Mouse (Mus musculus): Measurements from ENCODE around the gene 7530416G11Rik. TPM values are rescaled to one million over a fixed set of nuclear protein-coding genes. Genes with fewer than 3 reads are reported as not detected.

The 7530416G11Rik gene
- polyA plus RNA-seq, 1 experiment, result 0.11 TPM

GRCm38 (mm10) chr15:85480630-85481029 lies 22.4 kb downstream of the 7530416G11Rik start:
- no peaks in the 10 kb centered on the region for H3K4me1 ChIP-seq (ENCODE audit: control insufficient read depth, insufficient read depth, low read length)
- no peak overlapping the region for H3K4me3 ChIP-seq (ENCODE audit: control insufficient read depth, low read depth, low read length)
- no peaks in the 10 kb centered on the region for H3K36me3 ChIP-seq (ENCODE audit: control insufficient read depth, insufficient read depth, low read length)
- TF ChIP-seq CTCF (IDR thresholded peaks at IDR 0.05; ENCODE audit: control insufficient read depth, insufficient read depth, insufficient replicate concordance, low read depth, low read length) (peak; percentile 11; the same call in 1 of the 2 replicates), POLR2A (IDR thresholded peaks at IDR 0.05; ENCODE audit: control insufficient read depth, low read depth, low read length) (no peak)
- no peak overlapping the region for H3K27ac ChIP-seq (ENCODE audit: control insufficient read depth, insufficient read depth, low read depth, low read length)
- no peaks in the 10 kb centered on the region for H3K27me3 ChIP-seq (ENCODE audit: control insufficient read depth, insufficient read depth, low read length)

DNA sequence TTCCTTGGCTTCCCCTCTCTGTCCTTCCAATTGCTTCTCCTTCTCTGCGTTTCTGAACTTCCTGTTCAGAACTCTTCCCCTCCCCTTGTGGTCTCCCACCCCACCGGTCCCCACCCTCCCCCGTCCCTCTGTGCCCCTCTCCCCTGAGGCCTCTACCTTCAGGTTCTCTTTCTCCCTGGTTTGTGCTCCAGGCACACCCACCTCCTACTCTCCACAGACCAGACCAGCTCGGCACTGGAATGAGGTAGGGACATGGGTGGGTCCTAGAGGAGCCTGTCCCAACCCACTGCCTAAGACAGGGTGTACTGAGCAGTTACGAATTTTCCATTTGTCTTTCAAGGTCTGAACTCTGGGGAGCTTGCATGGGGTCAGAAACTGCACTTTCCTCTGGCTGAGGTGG lies 23.1 kb downstream of the 7530416G11Rik start:
- H3K4me3 ChIP-seq (ENCODE audit: control insufficient read depth, low read depth, low read length), result no peak overlapping the region
- no peaks in the 10 kb centered on the region for H3K4me1 ChIP-seq (ENCODE audit: control insufficient read depth, insufficient read depth, low read length)
- no peak overlapping the region for H3K27ac ChIP-seq (ENCODE audit: control insufficient read depth, insufficient read depth, low read depth, low read length)
- no peak for TF ChIP-seq POLR2A (IDR thresholded peaks at IDR 0.05; ENCODE audit: control insufficient read depth, low read depth, low read length)
- no peak for TF ChIP-seq CTCF (IDR thresholded peaks at IDR 0.05; ENCODE audit: control insufficient read depth, insufficient read depth, insufficient replicate concordance, low read depth, low read length)
- H3K36me3 ChIP-seq (ENCODE audit: control insufficient read depth, insufficient read depth, low read length), result no peaks in the 10 kb centered on the region
- H3K27me3 ChIP-seq (ENCODE audit: control insufficient read depth, insufficient read depth, low read length), result no peaks in the 10 kb centered on the region

DNA sequence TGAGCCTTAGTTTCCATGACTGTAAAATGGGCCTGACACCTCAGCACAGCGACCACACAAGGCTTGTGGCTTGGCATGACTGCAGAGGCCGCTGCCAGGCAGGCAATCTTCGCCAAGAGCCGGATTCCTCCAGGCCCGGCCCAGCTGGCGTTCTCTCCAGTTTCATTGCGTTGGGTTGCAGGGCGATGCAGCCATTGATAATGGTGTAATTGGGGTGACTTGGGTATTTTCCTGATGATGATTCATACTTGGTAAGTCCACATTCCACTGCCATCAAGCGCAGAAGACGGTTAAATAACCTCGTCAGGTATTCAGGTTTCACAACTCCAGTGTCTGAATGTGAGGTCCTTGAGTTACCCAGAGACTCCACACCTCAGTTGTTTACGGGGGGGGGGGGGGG lies 23.7 kb downstream of the 7530416G11Rik start:
- Histone ChIP-seq H3K27ac (ENCODE audit: control insufficient read depth, insufficient read depth, low read depth, low read length) (no peak overlapping the region), H3K36me3 (ENCODE audit: control insufficient read depth, insufficient read depth, low read length) (no peaks in the 10 kb centered on the region), H3K27me3 (ENCODE audit: control insufficient read depth, insufficient read depth, low read length) (no peaks in the 10 kb centered on the region), H3K4me3 (ENCODE audit: control insufficient read depth, low read depth, low read length) (no peak overlapping the region), H3K4me1 (ENCODE audit: control insufficient read depth, insufficient read depth, low read length) (no peaks in the 10 kb centered on the region)
- TF ChIP-seq POLR2A (IDR thresholded peaks at IDR 0.05; ENCODE audit: control insufficient read depth, low read depth, low read length) (no peak), CTCF (IDR thresholded peaks at IDR 0.05; ENCODE audit: control insufficient read depth, insufficient read depth, insufficient replicate concordance, low read depth, low read length) (no peak)

DNA sequence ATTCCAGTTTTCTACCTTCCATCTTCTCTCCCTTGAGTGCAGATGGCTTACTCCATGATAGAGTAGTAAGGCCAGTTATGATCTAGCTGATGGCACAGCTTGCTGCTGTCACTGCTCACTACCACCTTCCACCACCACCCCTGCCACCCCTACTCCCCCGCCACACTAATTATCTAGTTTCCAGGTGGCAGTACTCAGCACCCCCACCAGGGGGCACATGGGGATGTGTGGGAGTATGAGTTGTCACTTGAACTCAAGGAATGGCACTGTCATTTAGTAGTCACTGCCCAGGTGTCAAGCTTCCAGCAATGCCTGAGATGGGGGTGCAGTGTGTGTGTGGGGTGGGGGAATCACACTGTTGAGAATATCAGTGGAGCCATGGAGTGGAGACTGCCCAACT lies 25.4 kb downstream of the 7530416G11Rik start:
- H3K4me3 ChIP-seq (ENCODE audit: control insufficient read depth, low read depth, low read length), result no peak overlapping the region
- TF ChIP-seq POLR2A (IDR thresholded peaks at IDR 0.05; ENCODE audit: control insufficient read depth, low read depth, low read length) (no peak), CTCF (IDR thresholded peaks at IDR 0.05; ENCODE audit: control insufficient read depth, insufficient read depth, insufficient replicate concordance, low read depth, low read length) (peak; percentile 59; the same call in 1 of the 2 replicates)
- no peaks in the 10 kb centered on the region for H3K27me3 ChIP-seq (ENCODE audit: control insufficient read depth, insufficient read depth, low read length)
- H3K36me3 ChIP-seq (ENCODE audit: control insufficient read depth, insufficient read depth, low read length), result no peaks in the 10 kb centered on the region
- no peaks in the 10 kb centered on the region for H3K4me1 ChIP-seq (ENCODE audit: control insufficient read depth, insufficient read depth, low read length)
- no peak overlapping the region for H3K27ac ChIP-seq (ENCODE audit: control insufficient read depth, insufficient read depth, low read depth, low read length)

DNA sequence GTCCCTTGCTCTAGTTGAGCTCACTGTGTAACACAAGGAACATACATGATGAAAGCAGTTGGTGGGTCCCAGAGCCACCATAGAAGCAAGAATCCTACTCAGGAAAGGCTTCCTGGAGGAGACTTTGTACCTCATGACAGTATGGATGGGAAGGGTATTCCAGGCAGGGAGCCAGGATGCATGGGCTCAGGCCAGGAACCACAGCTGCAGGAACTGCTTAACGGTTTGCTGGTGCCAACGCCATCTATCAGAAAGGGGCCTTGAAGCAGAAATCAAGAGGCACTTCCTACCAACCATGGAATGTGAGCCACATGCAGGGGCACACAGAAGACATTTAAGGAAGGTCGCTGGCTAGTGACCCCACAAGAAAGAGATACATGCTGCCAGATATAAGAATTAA lies 28.3 kb downstream of the 7530416G11Rik start:
- Histone ChIP-seq H3K27me3 (ENCODE audit: control insufficient read depth, insufficient read depth, low read length) (no peaks in the 10 kb centered on the region), H3K27ac (ENCODE audit: control insufficient read depth, insufficient read depth, low read depth, low read length) (no peak overlapping the region), H3K4me1 (ENCODE audit: control insufficient read depth, insufficient read depth, low read length) (no peaks in the 10 kb centered on the region), H3K4me3 (ENCODE audit: control insufficient read depth, low read depth, low read length) (no peak overlapping the region), H3K36me3 (ENCODE audit: control insufficient read depth, insufficient read depth, low read length) (no peaks in the 10 kb centered on the region)
- TF ChIP-seq POLR2A (IDR thresholded peaks at IDR 0.05; ENCODE audit: control insufficient read depth, low read depth, low read length), result no peak
- TF ChIP-seq CTCF (IDR thresholded peaks at IDR 0.05; ENCODE audit: control insufficient read depth, insufficient read depth, insufficient replicate concordance, low read depth, low read length), result no peak

DNA sequence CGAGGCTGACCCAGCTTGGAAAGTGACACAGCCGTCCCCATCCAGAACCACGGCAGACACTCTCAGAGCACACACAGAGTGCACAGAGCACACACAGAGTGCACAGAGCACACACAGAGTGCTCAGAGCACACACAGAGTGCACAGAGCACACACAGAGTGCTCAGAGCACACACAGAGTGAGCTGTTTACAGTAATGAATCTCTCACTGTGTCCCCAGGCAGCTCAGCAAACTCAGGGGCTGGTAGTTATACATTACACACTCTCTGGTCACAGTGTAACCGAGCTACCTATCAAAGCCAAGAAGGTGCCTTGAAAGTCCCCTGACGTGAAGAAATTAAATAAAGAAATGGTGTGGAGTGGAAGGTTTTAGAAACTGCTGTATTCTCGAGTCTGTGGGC lies 33.6 kb downstream of the 7530416G11Rik start:
- TF ChIP-seq CTCF (IDR thresholded peaks at IDR 0.05; ENCODE audit: control insufficient read depth, insufficient read depth, insufficient replicate concordance, low read depth, low read length), result no peak
- TF ChIP-seq POLR2A (IDR thresholded peaks at IDR 0.05; ENCODE audit: control insufficient read depth, low read depth, low read length), result no peak
- no peak overlapping the region for H3K4me3 ChIP-seq (ENCODE audit: control insufficient read depth, low read depth, low read length)
- peaks cover 2% of the 10 kb centered on the region; the same call in 1 of the 2 replicates for H3K36me3 ChIP-seq (ENCODE audit: control insufficient read depth, insufficient read depth, low read length)
- no peak overlapping the region for H3K27ac ChIP-seq (ENCODE audit: control insufficient read depth, insufficient read depth, low read depth, low read length)
- H3K27me3 ChIP-seq (ENCODE audit: control insufficient read depth, insufficient read depth, low read length), result no peaks in the 10 kb centered on the region
- no peaks in the 10 kb centered on the region for H3K4me1 ChIP-seq (ENCODE audit: control insufficient read depth, insufficient read depth, low read length)

- TF ChIP-seq POLR2A (IDR thresholded peaks at IDR 0.05; ENCODE audit: control insufficient read depth, low read depth, low read length) (no peak), CTCF (IDR thresholded peaks at IDR 0.05; ENCODE audit: control insufficient read depth, insufficient read depth, insufficient replicate concordance, low read depth, low read length) (no peak)
- no peak overlapping the region for H3K27ac ChIP-seq (ENCODE audit: control insufficient read depth, insufficient read depth, low read depth, low read length)
- no peaks in the 10 kb centered on the region for H3K4me1 ChIP-seq (ENCODE audit: control insufficient read depth, insufficient read depth, low read length)
- H3K36me3 ChIP-seq (ENCODE audit: control insufficient read depth, insufficient read depth, low read length), result peaks cover 2% of the 10 kb centered on the region; the same call in 1 of the 2 replicates
- H3K27me3 ChIP-seq (ENCODE audit: control insufficient read depth, insufficient read depth, low read length), result no peaks in the 10 kb centered on the region
- H3K4me3 ChIP-seq (ENCODE audit: control insufficient read depth, low read depth, low read length), result no peak overlapping the region
These were observed 36.5 kb downstream of the 7530416G11Rik start for GRCm38 (mm10) chr15:85466456-85467067.

Measured in testis, adult 2 months (tissue).